Mouse (Mus musculus): ENCODE measurements around the gene Serpinb1c.

GRCm38 (mm10) chr13:32927241-32927640, 29.2 kb upstream of the Serpinb1c start:
- TF ChIP-seq CTCF (IDR thresholded peaks at IDR 0.05; ENCODE audit: extremely low read depth, insufficient read depth, insufficient read length, insufficient replicate concordance) (no peak), POLR2A (IDR thresholded peaks at IDR 0.05; ENCODE audit: low read depth, low read length) (no peak)
